Mouse (Mus musculus) spleen, adult 2 months (tissue): ENCODE measurements around the gene Trank1. TPM values are rescaled to one million over a fixed set of nuclear protein-coding genes. Genes with fewer than 3 reads are reported as not detected.

Experiments
- DNase-seq, 2 experiments: peaks; one replicate each; pipeline versions ENCODE4 v3.0.0 to v3.0.0-alpha.2; 2012 to 2021; ENCODE audit warnings: low spot score in 2 of 2, low read depth in 1 of 2
- H3K27ac ChIP-seq: fragments of 200-500 bp; 2 replicates; pipeline ENCODE4 v1.5.1; 2012; ENCODE audit warnings: low read length, inconsistent platforms; ENCODE audit not compliant: insufficient read depth
- H3K27me3 ChIP-seq: fragments of 200-500 bp; 2 replicates; pipeline ENCODE4 v1.6.1; 2012; ENCODE audit warnings: mild to moderate bottlenecking, moderate library complexity, low read length, inconsistent platforms; ENCODE audit not compliant: control insufficient read depth, insufficient read depth
- H3K36me3 ChIP-seq: fragments of 200-500 bp; 2 replicates; pipeline ENCODE4 v1.6.1; 2012; ENCODE audit warnings: mild to moderate bottlenecking, low read length, inconsistent platforms; ENCODE audit not compliant: control insufficient read depth, insufficient read depth
- H3K4me1 ChIP-seq: fragments of 200-500 bp; 2 replicates; pipeline ENCODE4 v1.6.1; 2011; ENCODE audit warnings: inconsistent platforms; ENCODE audit not compliant: control insufficient read depth, insufficient read depth, insufficient read length
- H3K4me3 ChIP-seq: fragments of 200-500 bp; 2 replicates; pipeline ENCODE4 v1.5.1; 2011; ENCODE audit warnings: mild to moderate bottlenecking, inconsistent platforms; ENCODE audit not compliant: insufficient read depth, insufficient read length; ENCODE audit errors: extremely low read depth
- CTCF ChIP-seq: fragments of 200-500 bp; IDR thresholded peaks from 2 replicates; pipeline ENCODE4 v1.5.1; 2011; ENCODE audit warnings: mild to moderate bottlenecking, inconsistent platforms; ENCODE audit not compliant: insufficient read depth, insufficient read length, insufficient replicate concordance; ENCODE audit errors: extremely low read depth
- POLR2A ChIP-seq: fragments of 200-500 bp; IDR thresholded peaks from 2 replicates; pipeline ENCODE4 v1.6.1; 2011; ENCODE audit warnings: low read depth, low read length, inconsistent platforms
- WGBS: fragments of 180-500 bp; shearing (Covaris S2); methylation state at CpG from one replicate; pipeline ENCODE4 v1.1.7; 2018; 5-methylcytosine and 5-hydroxymethylcytosine counted together
- polyA plus RNA-seq: library from polyadenylated mRNA; depleted of rRNA; stranded (reverse); fragments of >200 nt; gene quantifications from 2 replicates; pipeline ENCODE4 v1.2.3, GENCODE M21; 2012; rRNA removed

Trank1 gene
- not detected in 2 replicates for polyA plus RNA-seq

DNA sequence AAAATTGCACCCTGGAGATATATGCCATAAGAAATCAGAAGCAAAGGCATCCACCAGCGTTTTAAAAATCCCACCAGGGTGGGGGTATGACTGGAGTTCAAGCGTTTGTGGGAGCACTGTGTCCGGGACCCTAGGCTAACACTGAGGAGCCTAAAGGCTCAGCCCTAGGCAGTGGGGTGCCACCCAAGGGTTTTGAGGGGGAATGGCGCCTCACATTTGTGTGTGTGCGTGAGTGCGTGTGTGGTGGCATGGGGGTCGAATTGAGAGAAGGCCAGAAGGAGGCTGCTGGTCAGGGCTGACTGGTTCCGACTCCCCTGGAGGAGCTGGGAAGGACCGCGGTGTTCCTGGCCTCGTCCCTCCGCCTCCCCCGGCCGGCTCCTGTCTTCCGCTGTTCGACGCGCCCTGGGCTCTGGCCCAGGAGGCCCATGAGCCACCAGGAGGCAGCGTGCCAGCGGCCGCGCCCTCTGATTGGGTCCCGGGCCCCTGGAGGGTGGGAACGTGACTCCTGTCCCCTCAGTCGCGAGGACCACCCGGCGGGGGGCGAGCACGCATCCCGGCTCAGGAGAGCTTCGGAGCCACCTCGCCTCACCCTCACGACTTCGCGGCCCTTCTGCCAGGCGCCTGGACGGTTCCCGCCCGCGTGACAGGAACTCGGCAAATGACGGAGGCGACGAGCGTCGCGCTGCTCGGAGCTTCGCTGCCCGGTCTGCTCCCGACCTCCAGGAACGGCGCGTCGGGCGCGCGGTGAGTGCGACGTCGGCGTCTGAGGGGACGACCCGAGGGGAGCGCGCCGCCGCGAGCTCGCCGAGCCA, at the start of gene Trank1:
Trank1 (plus strand) TSS at position 709 of the 812 bp plus-strand sequence.
- Histone ChIP-seq H3K4me1 (peaks cover 7% of the 10 kb centered on the region; the same call in 1 of the 2 replicates), H3K4me3 (no peak within 1 kb of the TSS), H3K27ac (no peak within 1 kb of the TSS), H3K36me3 (no peaks in the 10 kb centered on the region), H3K27me3 (peaks cover 24% of the 10 kb centered on the region)
- no peak for DNase-seq
- TF ChIP-seq POLR2A (no peak), CTCF (no peak)
- WGBS: 22% methylated on average over 72 of the region's 72 CpGs

DNA sequence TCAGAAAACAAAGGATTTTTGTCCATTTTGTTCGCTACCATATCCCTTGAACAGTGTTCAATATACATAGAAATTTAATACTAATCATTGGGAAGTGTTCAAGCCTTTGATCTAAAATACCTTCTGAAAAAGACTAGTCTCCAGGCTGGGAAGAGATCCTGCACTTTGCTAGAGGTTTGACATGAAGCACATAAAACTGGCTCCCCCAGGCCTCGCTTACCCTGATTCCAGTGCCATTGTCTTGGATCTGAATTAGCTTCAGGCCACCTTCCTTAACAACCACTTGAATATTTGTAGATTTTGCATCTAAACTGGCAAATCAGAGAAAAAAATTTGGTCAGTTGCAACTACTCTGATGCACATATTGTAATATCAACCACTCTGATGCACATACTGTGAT, 43.5 kb upstream of the Trank1 start:
- H3K36me3 ChIP-seq: peaks cover 7% of the 10 kb centered on the region

DNA sequence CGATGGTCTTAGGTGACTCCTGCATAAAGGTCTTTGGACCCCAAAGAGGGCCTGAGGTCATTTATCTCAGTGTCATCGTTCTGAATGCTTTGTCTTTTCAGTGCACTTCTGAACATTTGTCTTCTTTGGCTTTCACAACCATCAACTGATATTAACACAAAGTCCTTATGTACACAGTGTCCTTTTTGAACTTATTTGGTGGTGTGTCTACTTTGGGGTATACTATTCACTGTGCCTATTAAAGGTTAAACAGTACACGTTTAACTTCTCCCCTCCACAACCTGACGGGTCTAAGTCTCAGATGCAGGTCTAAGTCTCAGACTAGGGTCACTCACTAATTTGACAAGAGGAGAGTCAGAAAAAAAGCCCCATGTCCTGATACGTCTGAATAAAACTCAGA, 40.9 kb upstream of the Trank1 start:
- DNase-seq: no peak
- TF ChIP-seq CTCF: no peak
- TF ChIP-seq POLR2A: no peak
- peak overlapping the region; percentile 67 for H3K4me3 ChIP-seq
- 17% methylated on average over 5 of the region's 5 CpGs for WGBS
- no peak overlapping the region; the same call in 1 of the 2 replicates for H3K27ac ChIP-seq
- peaks cover 4% of the 10 kb centered on the region for H3K36me3 ChIP-seq
- peaks cover 14% of the 10 kb centered on the region for H3K4me1 ChIP-seq
- H3K27me3 ChIP-seq: no peaks in the 10 kb centered on the region

More for the DNA sequence above, 43.5 kb upstream of the Trank1 start:
- Histone ChIP-seq H3K27me3 (no peaks in the 10 kb centered on the region), H3K4me3 (no peak overlapping the region), H3K27ac (no peak overlapping the region), H3K4me1 (peaks cover 3% of the 10 kb centered on the region; the same call in 1 of the 2 replicates)
- TF ChIP-seq CTCF: no peak
- WGBS: 98% methylated on average over 2 of the region's 2 CpGs
- DNase-seq: no peak

DNA sequence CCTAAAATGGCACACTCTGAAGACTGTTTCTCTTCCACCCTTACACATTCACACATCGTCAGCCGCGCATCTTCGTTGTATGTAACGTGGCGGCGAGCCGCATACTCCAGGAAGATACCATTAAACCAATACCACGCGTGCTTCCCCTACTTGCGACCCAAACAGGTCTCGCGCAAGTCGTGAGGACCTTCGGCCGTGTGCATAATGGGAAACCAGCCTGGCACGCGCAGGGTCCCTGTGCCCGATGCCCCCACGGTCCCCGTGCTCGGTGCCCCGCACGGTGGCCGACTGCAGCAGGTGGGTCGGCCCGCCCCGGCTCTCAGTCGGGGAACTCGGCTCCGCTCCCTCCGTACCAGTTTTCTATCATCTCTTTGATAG, 40.5 kb upstream of the Trank1 start:
- TF ChIP-seq CTCF (no peak), POLR2A (no peak)
- no peaks in the 10 kb centered on the region for H3K27me3 ChIP-seq
- H3K36me3 ChIP-seq: peaks cover 4% of the 10 kb centered on the region
- no peak for DNase-seq
- H3K4me3 ChIP-seq: peak overlapping the region; percentile 67
- peak overlapping the region; percentile 77 for H3K27ac ChIP-seq
- peaks cover 14% of the 10 kb centered on the region for H3K4me1 ChIP-seq
- WGBS: 0% methylated on average over 32 of the region's 32 CpGs

DNA sequence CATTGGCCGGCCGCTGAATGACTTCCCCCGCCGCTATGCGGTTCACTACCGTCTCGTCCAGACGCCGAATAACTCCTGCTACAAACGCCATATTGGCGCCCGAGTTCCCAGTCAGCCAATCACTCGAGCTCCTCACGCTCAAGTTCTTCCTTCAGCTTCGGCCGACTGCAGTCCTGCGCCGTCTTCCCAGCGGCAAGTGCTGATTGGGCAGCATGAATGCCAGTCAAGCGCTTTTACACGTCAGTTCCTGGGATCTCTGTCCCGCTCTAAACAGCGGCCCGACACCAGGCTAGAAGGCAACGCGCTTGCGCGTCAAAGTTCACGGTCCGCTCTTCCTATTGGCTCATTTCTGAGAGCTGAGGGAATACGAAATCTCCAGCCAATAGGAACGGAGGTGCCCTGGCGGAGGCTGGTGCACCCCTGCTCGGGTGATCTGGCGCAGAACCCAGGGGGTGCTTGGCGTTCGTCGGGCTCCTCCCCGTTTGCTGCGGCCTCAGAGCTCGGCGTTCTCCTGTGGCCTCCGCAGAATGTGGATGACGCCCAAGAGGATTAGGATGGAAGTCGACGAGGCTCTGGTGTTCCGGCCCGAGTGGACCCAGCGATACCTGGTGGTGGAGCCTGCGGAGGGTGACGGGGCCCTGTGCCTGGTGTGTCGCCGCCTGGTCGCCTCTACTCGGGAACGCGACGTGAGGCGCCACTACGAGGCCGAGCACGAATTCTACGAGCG, 39.9 kb upstream of the Trank1 start, which contains the start of the genes Mlh1 and Epm2aip1:
Mlh1 (minus strand) TSS at position 358 of the 727 bp plus-strand sequence.
Epm2aip1 (plus strand) TSS at position 496 of the 727 bp plus-strand sequence.
- peak; percentile 99 to 100 for DNase-seq
- H3K27ac ChIP-seq: peak within 1 kb of the TSS; percentile 90
- peaks cover 14% of the 10 kb centered on the region for H3K4me1 ChIP-seq
- under 1% methylated on average over 63 of the region's 64 CpGs for WGBS
- H3K27me3 ChIP-seq: no peaks in the 10 kb centered on the region
- H3K4me3 ChIP-seq: peak within 1 kb of the TSS; percentile 67
- peak; percentile 96 for TF ChIP-seq POLR2A
- TF ChIP-seq CTCF: no peak
- H3K36me3 ChIP-seq: peaks cover 2% of the 10 kb centered on the region; the same call in 1 of the 2 replicates

DNA sequence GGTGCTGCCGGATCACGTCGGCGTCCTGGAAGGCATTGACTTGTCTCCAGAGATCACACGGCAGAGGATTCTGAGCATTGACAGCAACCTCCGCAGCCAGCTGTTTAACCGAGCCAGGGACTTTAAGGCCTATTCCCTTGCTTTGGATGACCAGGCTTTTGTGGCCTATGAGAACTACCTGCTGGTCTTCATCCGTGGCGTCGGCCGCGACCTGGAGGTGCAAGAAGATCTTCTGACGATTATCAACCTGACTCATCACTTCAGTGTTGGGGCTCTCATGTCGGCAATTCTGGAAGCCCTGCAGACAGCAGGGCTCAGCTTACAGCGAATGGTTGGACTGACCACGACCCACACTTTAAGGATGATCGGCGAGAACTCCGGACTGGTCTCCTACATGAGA, 39.2 kb upstream of the Trank1 start:
- DNase-seq: no peak
- H3K27ac ChIP-seq: peak overlapping the region; percentile 90
- WGBS: 7% methylated on average over 19 of the region's 19 CpGs
- H3K4me1 ChIP-seq: peaks cover 14% of the 10 kb centered on the region
- H3K4me3 ChIP-seq: peak overlapping the region; percentile 65
- peaks cover 2% of the 10 kb centered on the region; the same call in 1 of the 2 replicates for H3K36me3 ChIP-seq
- TF ChIP-seq CTCF (no peak), POLR2A (no peak)
- no peaks in the 10 kb centered on the region for H3K27me3 ChIP-seq
